Mouse (Mus musculus) cerebellum, adult 9-10 months (tissue): Measurements from ENCODE around the gene Olfr204.
"Not testable (repeated sequence)": the region's sequence is repeated elsewhere in the genome, so short reads cannot be mapped to it uniquely, and the experiment has no call there.

Source experiments
- DNase-seq: peaks from one replicate; pipeline ENCODE4 v3.0.0; 2022

The Olfr204 gene

GRCm38 (mm10) chr16:59318148-59318547 is at the start of gene Olfr204:
Gene Olfr204, minus strand, starts transcription at chr16:59318248.
- DNase-seq = no peak

- no peak for DNase-seq
Measured at GRCm38 (mm10) chr16:59363893-59364292, 45.8 kb upstream of the Olfr204 start, which contains the start of gene Olfr209. Gene Olfr209, minus strand, starts transcription at chr16:59363993.

GRCm38 (mm10) chr16:59349146-59349545 is 31.1 kb upstream of the Olfr204 start, which contains the start of gene Olfr206:
Gene Olfr206, minus strand, starts transcription at chr16:59349246.
- no peak for DNase-seq

- no peak for DNase-seq
Measured at GRCm38 (mm10) chr16:59331038-59331437, 13.0 kb upstream of the Olfr204 start, which contains the start of gene Olfr205. Gene Olfr205, minus strand, starts transcription at chr16:59331138.

- not testable (repeated sequence) for DNase-seq
Measured at GRCm38 (mm10) chr16:59323262-59323661, 5.2 kb upstream of the Olfr204 start.

- DNase-seq = no peak
Measured at GRCm38 (mm10) chr16:59298581-59298980, 19.5 kb downstream of the Olfr204 start, which contains the start of gene Olfr203. Gene Olfr203, plus strand, starts transcription at chr16:59298881.

- not testable (repeated sequence) for DNase-seq
Measured at GRCm38 (mm10) chr16:59287576-59287975, 30.5 kb downstream of the Olfr204 start.

- no peak for DNase-seq
Measured at GRCm38 (mm10) chr16:59286693-59287092, 31.4 kb downstream of the Olfr204 start, which contains the start of gene Olfr202. Gene Olfr202, minus strand, starts transcription at chr16:59286793.

GRCm38 (mm10) chr16:59283476-59283875 is 34.6 kb downstream of the Olfr204 start:
- DNase-seq = no peak

GRCm38 (mm10) chr16:59280542-59280941 is 37.5 kb downstream of the Olfr204 start:
- no peak for DNase-seq

- DNase-seq = not testable (repeated sequence)
Measured at GRCm38 (mm10) chr16:59272532-59272931, 45.5 kb downstream of the Olfr204 start, which contains the start of gene Olfr201. Gene Olfr201, minus strand, starts transcription at chr16:59272632.

- DNase-seq = not testable (repeated sequence)
Measured at GRCm38 (mm10) chr16:59269097-59269496, 49.0 kb downstream of the Olfr204 start.
